Mouse (Mus musculus) embryonic facial prominence, embryonic 14.5 days (tissue): ENCODE data around the gene Zfp13. TPM values are rescaled to one million over a fixed set of nuclear protein-coding genes. Genes with fewer than 3 reads are reported as not detected.

Experiments used
- ATAC-seq: fragments of 200-750 bp; cut with Nextera tagmentation; 2 replicates; pipeline ENCODE4 v1.8.0; 2017; ENCODE audit warnings: low read depth, moderate number of reproducible peaks, moderate TSS enrichment
- DNase-seq: peaks from one replicate; pipeline ENCODE4 v3.0.0-alpha.2; 2015; ENCODE audit warnings: low spot score
- H3K27ac ChIP-seq: fragments of 300-500 bp; sonication (generic); replicated peaks from 2 replicates; pipeline ENCODE4 v1.5.1; 2014; ENCODE audit warnings: low read depth, mild to moderate bottlenecking, low read length, moderate library complexity
- H3K27me3 ChIP-seq: fragments of 300-500 bp; sonication (generic); replicated peaks from 2 replicates; pipeline ENCODE4 v1.6.1; 2014; ENCODE audit warnings: low read length; ENCODE audit not compliant: control insufficient read depth, insufficient read depth
- H3K36me3 ChIP-seq: fragments of 300-500 bp; sonication (generic); 2 replicates; pipeline ENCODE4 v1.6.1; 2014; ENCODE audit warnings: low read length, mixed read lengths; ENCODE audit not compliant: control insufficient read depth, insufficient read depth
- H3K4me1 ChIP-seq: fragments of 300-500 bp; sonication (generic); 2 replicates; pipeline ENCODE4 v1.6.1; 2014; ENCODE audit warnings: antibody characterized with exemption, low read length; ENCODE audit not compliant: control insufficient read depth, insufficient read depth
- H3K4me2 ChIP-seq: fragments of 300-500 bp; sonication (generic); 2 replicates; pipeline ENCODE4 v1.6.1; 2014; ENCODE audit warnings: low read depth, mild to moderate bottlenecking, low read length, moderate library complexity, mixed read lengths
- H3K4me3 ChIP-seq: fragments of 300-500 bp; sonication (generic); 2 replicates; pipeline ENCODE4 v1.5.1; 2014; ENCODE audit warnings: low read depth, mild to moderate bottlenecking, low read length
- H3K9ac ChIP-seq: fragments of 300-500 bp; sonication (generic); 2 replicates; pipeline ENCODE4 v1.6.1; 2014; ENCODE audit warnings: low read depth, mild to moderate bottlenecking, low read length, moderate library complexity, mixed read lengths
- H3K9me3 ChIP-seq: fragments of 300-500 bp; sonication (generic); 2 replicates; pipeline ENCODE4 v1.6.1; 2016; ENCODE audit warnings: low read length; ENCODE audit not compliant: control insufficient read depth
- WGBS: fragments of 180-500 bp; shearing (Covaris S2); extraction: QIAGEN DNeasy Blood & Tissue Kit; methylation state at CpG from one replicate; pipeline ENCODE4 v1.1.7; 2014; 5-methylcytosine and 5-hydroxymethylcytosine counted together
- polyA plus RNA-seq: library from polyadenylated mRNA; unstranded; fragments of >200 nt; fragmentation: Nextera tagmentation; extraction: Ambion mirVana; gene quantifications from 2 replicates; pipeline ENCODE4 v1.2.1, GENCODE M21; 2014

Zfp13 gene
- 11.6 and 11.7 TPM in 2 replicates for polyA plus RNA-seq

GRCm38 (mm10) chr17:23598582-23599552 lies at the start of gene Zfp13:
Gene Zfp13, minus strand, starts transcription at chr17:23599487.
- Histone ChIP-seq H3K36me3 (no peaks in the 10 kb centered on the region), H3K4me3 (peak within 1 kb of the TSS; percentile 34), H3K9ac (peak within 1 kb of the TSS; percentile 59), H3K27me3 (no peaks in the 10 kb centered on the region), H3K9me3 (no peaks in the 10 kb centered on the region), H3K4me2 (peak within 1 kb of the TSS; percentile 61), H3K4me1 (no peaks in the 10 kb centered on the region; the same call in 1 of the 2 replicates), H3K27ac (peak within 1 kb of the TSS; percentile 82)
- ATAC-seq = peak; percentile 98
- DNase-seq = peak; percentile 98
- WGBS = 7% methylated on average over 30 of the region's 31 CpGs

GRCm38 (mm10) chr17:23645894-23646293 lies 46.6 kb upstream of the Zfp13 start:
- Histone ChIP-seq H3K27ac (no peak overlapping the region), H3K9me3 (0 out of 2 replicates have a peak, but pooled peaks cover 5% of the 10 kb centered on the region), H3K4me2 (no peak overlapping the region), H3K9ac (no peak overlapping the region), H3K4me3 (no peak overlapping the region), H3K4me1 (0 out of 2 replicates have a peak, but pooled peaks cover 3% of the 10 kb centered on the region), H3K36me3 (no peaks in the 10 kb centered on the region), H3K27me3 (peaks cover 33% of the 10 kb centered on the region)
- DNase-seq = peak; percentile 4
- ATAC-seq = no peak
- WGBS = 23% methylated on average over 10 of the region's 10 CpGs

- peak within 1 kb of the TSS; percentile 46 for H3K4me3 ChIP-seq
- H3K36me3 ChIP-seq = no peaks in the 10 kb centered on the region
- 0 out of 2 replicates have a peak, but pooled peaks cover 5% of the 10 kb centered on the region for H3K9me3 ChIP-seq
- WGBS = under 1% methylated on average over 48 of the region's 58 CpGs
- no peak within 1 kb of the TSS for H3K27ac ChIP-seq
- 0 out of 2 replicates have a peak, but pooled peaks cover 3% of the 10 kb centered on the region for H3K4me1 ChIP-seq
- H3K27me3 ChIP-seq = peaks cover 33% of the 10 kb centered on the region
- peak within 1 kb of the TSS; percentile 83 for H3K4me2 ChIP-seq
- DNase-seq = peak; percentile 17
- H3K9ac ChIP-seq = peak within 1 kb of the TSS; percentile 59
- peak; percentile 33; the same call in 1 of the 2 replicates for ATAC-seq
These were observed 45.6 kb upstream of the Zfp13 start, which contains the start of gene Mmp25 for GRCm38 (mm10) chr17:23644613-23645495. Gene Mmp25, minus strand, starts transcription at chr17:23645277.

GRCm38 (mm10) chr17:23631241-23631640 lies 32.0 kb upstream of the Zfp13 start:
- H3K4me3 ChIP-seq = no peak overlapping the region
- H3K9ac ChIP-seq = no peak overlapping the region
- ATAC-seq = no peak
- no peaks in the 10 kb centered on the region for H3K36me3 ChIP-seq
- no peak for DNase-seq
- H3K27me3 ChIP-seq = no peaks in the 10 kb centered on the region
- H3K4me2 ChIP-seq = no peak overlapping the region
- no peaks in the 10 kb centered on the region for H3K4me1 ChIP-seq
- no peaks in the 10 kb centered on the region for H3K9me3 ChIP-seq
- WGBS = 82% methylated on average over 8 of the region's 8 CpGs
- no peak overlapping the region for H3K27ac ChIP-seq

- DNase-seq (peak; percentile 74), ATAC-seq (peak; percentile 92)
- H3K27ac ChIP-seq = no peak overlapping the region
- peak overlapping the region; percentile 34 for H3K9ac ChIP-seq
- H3K9me3 ChIP-seq = no peaks in the 10 kb centered on the region
- peak overlapping the region; percentile 17; the same call in 1 of the 2 replicates for H3K4me3 ChIP-seq
- no peaks in the 10 kb centered on the region for H3K36me3 ChIP-seq
- peak overlapping the region; percentile 54 for H3K4me2 ChIP-seq
- WGBS = 14% methylated on average over 22 of the region's 22 CpGs
- no peaks in the 10 kb centered on the region for H3K27me3 ChIP-seq
- H3K4me1 ChIP-seq = no peaks in the 10 kb centered on the region
These were observed 31.1 kb upstream of the Zfp13 start for GRCm38 (mm10) chr17:23630195-23631020.

GRCm38 (mm10) chr17:23627813-23628212 lies 28.5 kb upstream of the Zfp13 start:
- Histone ChIP-seq H3K9me3 (no peaks in the 10 kb centered on the region), H3K9ac (no peak overlapping the region), H3K4me1 (no peaks in the 10 kb centered on the region), H3K27me3 (no peaks in the 10 kb centered on the region; the same call in 1 of the 2 replicates), H3K27ac (no peak overlapping the region), H3K4me2 (no peak overlapping the region), H3K36me3 (no peaks in the 10 kb centered on the region), H3K4me3 (no peak overlapping the region)
- DNase-seq (no peak), ATAC-seq (no peak)
- 35% methylated on average over 7 of the region's 7 CpGs for WGBS

GRCm38 (mm10) chr17:23620351-23620750 lies 21.1 kb upstream of the Zfp13 start:
- Histone ChIP-seq H3K4me1 (no peaks in the 10 kb centered on the region), H3K4me3 (no peak overlapping the region), H3K9me3 (no peaks in the 10 kb centered on the region), H3K36me3 (no peaks in the 10 kb centered on the region), H3K27ac (no peak overlapping the region), H3K4me2 (no peak overlapping the region), H3K27me3 (no peaks in the 10 kb centered on the region; the same call in none of the 2 replicates), H3K9ac (no peak overlapping the region)
- DNase-seq (no peak), ATAC-seq (no peak)
- 74% methylated on average over 7 of the region's 7 CpGs for WGBS
